Comparison of ENCODE assay signal across 26 mouse cellular contexts in genomic region chr7:139498038-139498625, GRCm38 (mm10).
A peak's percentile ranks its signal among the peaks of the same experiment; 100 is the strongest.
DNase-seq lines count a peak whose midpoint lies in the region; ATAC-seq lines count a peak whose summit lies in the region.
"Had no signal": no experiment of that assay in that cellular context is flagged by ENCODE, and none has a peak within 500 bp of the region (broad histone marks: within the 10 kb centered on the region; RNA-seq: fewer than 3 reads in every experiment).

No protein-coding gene starts in this region.

- H3K27me3 ChIP-seq in forebrain, embryonic 12.5 days: peaks cover 95% of the 10 kb centered on the region
- no peaks in the 10 kb centered on the region for H3K27me3 ChIP-seq in forebrain, embryonic 16.5 days (replicated peaks; ENCODE audit: control insufficient read depth, insufficient read depth, low read length)
- no peaks in the 10 kb centered on the region for H3K27me3 ChIP-seq in neural tube, embryonic 11.5 days (ENCODE audit: control insufficient read depth, insufficient read depth, low read length)
- H3K27me3 ChIP-seq in neural tube, embryonic 15.5 days (replicated peaks): peaks cover 36% of the 10 kb centered on the region
- peaks cover 90% of the 10 kb centered on the region for H3K27me3 ChIP-seq in midbrain, embryonic 13.5 days
- H3K27me3 ChIP-seq: CH12.LX; liver, embryonic 15.5 days had no signal

- no peak overlapping the region for H3K4me2 ChIP-seq in forebrain, embryonic 12.5 days
- H3K4me2 ChIP-seq in forebrain, embryonic 16.5 days (ENCODE audit: low read length): no peak overlapping the region
- H3K4me2 ChIP-seq in neural tube, embryonic 11.5 days (ENCODE audit: low read depth): no peak overlapping the region
- no peak overlapping the region for H3K4me2 ChIP-seq in neural tube, embryonic 15.5 days
- peak overlapping the region; percentile 3; the same call in 1 of the 2 replicates for H3K4me2 ChIP-seq in midbrain, embryonic 13.5 days (replicated peaks)
- H3K4me2 ChIP-seq: liver, embryonic 15.5 days had no signal

- DNase-seq in neural tube, embryonic 11.5 days (ENCODE audit: low spot score): peak; percentile 37
- DNase-seq in retina, postnatal 1 day: peak; percentile 76
- no peak for DNase-seq in thymus, adult 18-20 months
- no peak for DNase-seq in testis, postnatal 14 days (ENCODE audit: low spot score)
- DNase-seq: adrenal gland, adult 2 months; B cell, adult 2 months; cerebellum, adult 11-12 months; cerebellum, postnatal 10 days; gastrocnemius, postnatal 36 days; heart, adult 2 months; heart, postnatal 36 days; kidney, postnatal 25 days; liver had no signal

- peaks cover 16% of the 10 kb centered on the region for H3K4me1 ChIP-seq in forebrain, embryonic 12.5 days
- H3K4me1 ChIP-seq in forebrain, embryonic 16.5 days (replicated peaks; ENCODE audit: control insufficient read depth, insufficient read depth, low read length): no peaks in the 10 kb centered on the region
- no peaks in the 10 kb centered on the region for H3K4me1 ChIP-seq in neural tube, embryonic 11.5 days (ENCODE audit: control insufficient read depth, insufficient read depth, low read length)
- H3K4me1 ChIP-seq in neural tube, embryonic 15.5 days: peaks cover 22% of the 10 kb centered on the region
- H3K4me1 ChIP-seq in midbrain, embryonic 13.5 days (replicated peaks): peaks cover 18% of the 10 kb centered on the region
- H3K4me1 ChIP-seq: limb, embryonic 10.5 days had no signal

- H3K9me3 ChIP-seq in forebrain, embryonic 12.5 days: no peaks in the 10 kb centered on the region
- H3K9me3 ChIP-seq in forebrain, embryonic 16.5 days (ENCODE audit: control insufficient read depth, low read length): no peaks in the 10 kb centered on the region
- H3K9me3 ChIP-seq in neural tube, embryonic 11.5 days (ENCODE audit: control insufficient read depth, low read length): no peaks in the 10 kb centered on the region
- H3K9me3 ChIP-seq in neural tube, embryonic 15.5 days (replicated peaks): no peaks in the 10 kb centered on the region
- H3K9me3 ChIP-seq in midbrain, embryonic 13.5 days: no peaks in the 10 kb centered on the region
- H3K9me3 ChIP-seq: limb, embryonic 10.5 days; liver, embryonic 15.5 days had no signal

- WGBS in forebrain, embryonic 12.5 days: 32% methylated on average over 19 of the region's 19 CpGs
- 31% methylated on average over 19 of the region's 19 CpGs for WGBS in forebrain, embryonic 16.5 days
- 78% methylated on average over 19 of the region's 19 CpGs for WGBS in neural tube, embryonic 11.5 days
- WGBS in neural tube, embryonic 15.5 days: 38% methylated on average over 19 of the region's 19 CpGs
- 14% methylated on average over 19 of the region's 19 CpGs for WGBS in midbrain, embryonic 13.5 days

- H3K36me3 ChIP-seq in forebrain, embryonic 12.5 days (replicated peaks): no peaks in the 10 kb centered on the region
- H3K36me3 ChIP-seq in forebrain, embryonic 16.5 days (ENCODE audit: control insufficient read depth, insufficient read depth): no peaks in the 10 kb centered on the region
- no peaks in the 10 kb centered on the region for H3K36me3 ChIP-seq in neural tube, embryonic 11.5 days (ENCODE audit: control insufficient read depth, insufficient read depth, low read length)
- no peaks in the 10 kb centered on the region for H3K36me3 ChIP-seq in neural tube, embryonic 15.5 days
- H3K36me3 ChIP-seq in midbrain, embryonic 13.5 days: no peaks in the 10 kb centered on the region
- H3K36me3 ChIP-seq: G1E; limb, embryonic 10.5 days; liver, embryonic 15.5 days had no signal

- H3K4me3 ChIP-seq in forebrain, embryonic 12.5 days (replicated peaks): no peak overlapping the region
- no peak overlapping the region for H3K4me3 ChIP-seq in forebrain, embryonic 16.5 days (replicated peaks; ENCODE audit: low read length)
- H3K4me3 ChIP-seq in neural tube, embryonic 11.5 days (ENCODE audit: low read depth, low read length): no peak overlapping the region
- no peak overlapping the region for H3K4me3 ChIP-seq in neural tube, embryonic 15.5 days (replicated peaks)
- H3K4me3 ChIP-seq in midbrain, embryonic 13.5 days (replicated peaks): no peak overlapping the region
- H3K4me3 ChIP-seq: heart, adult 2 months; layer of hippocampus, adult 2 months; limb, embryonic 10.5 days; liver, embryonic 15.5 days had no signal

- no peak overlapping the region for H3K9ac ChIP-seq in forebrain, embryonic 12.5 days
- H3K9ac ChIP-seq in forebrain, embryonic 16.5 days (replicated peaks; ENCODE audit: low read depth, low read length): no peak overlapping the region
- no peak overlapping the region for H3K9ac ChIP-seq in neural tube, embryonic 11.5 days (ENCODE audit: low read length)
- H3K9ac ChIP-seq in neural tube, embryonic 15.5 days (replicated peaks): no peak overlapping the region
- no peak overlapping the region for H3K9ac ChIP-seq in midbrain, embryonic 13.5 days (replicated peaks)
- H3K9ac ChIP-seq: liver, embryonic 15.5 days had no signal

- no peak overlapping the region for H3K27ac ChIP-seq in forebrain, embryonic 12.5 days
- H3K27ac ChIP-seq in forebrain, embryonic 16.5 days (ENCODE audit: low read length): no peak overlapping the region
- no peak overlapping the region for H3K27ac ChIP-seq in neural tube, embryonic 11.5 days (ENCODE audit: low read depth, low read length)
- no peak overlapping the region for H3K27ac ChIP-seq in neural tube, embryonic 15.5 days (replicated peaks)
- no peak overlapping the region for H3K27ac ChIP-seq in midbrain, embryonic 13.5 days
- H3K27ac ChIP-seq: heart, adult 2 months; hindbrain, postnatal 0 days; layer of hippocampus, adult 2 months; limb, embryonic 10.5 days; liver, embryonic 15.5 days; macrophage had no signal

- ATAC-seq in forebrain, embryonic 12.5 days (ENCODE audit: low FRiP score): peak; percentile 72; the same call in 1 of the 2 replicates
- no peak for ATAC-seq in forebrain, embryonic 16.5 days
- ATAC-seq in neural tube, embryonic 11.5 days (ENCODE audit: insufficient read depth, low FRiP score, low TSS enrichment): no peak
- no peak for ATAC-seq in neural tube, embryonic 15.5 days (ENCODE audit: low FRiP score)
- ATAC-seq in midbrain, embryonic 13.5 days: peak; percentile 81
- ATAC-seq: hindbrain, postnatal 0 days; intestine, embryonic 16.5 days; lung, postnatal 0 days had no signal

Comparison
In these comparisons a context has a peak if more than half of its experiments do, and no peak if none do; other contexts are left out.
1. ATAC-seq: peak in forebrain, embryonic 12.5 days (single experiment) and midbrain, embryonic 13.5 days (single experiment); none in forebrain, embryonic 16.5 days (single experiment), neural tube, embryonic 11.5 days (single experiment) and neural tube, embryonic 15.5 days (single experiment).
2. DNase-seq: peak in neural tube, embryonic 11.5 days (single experiment) and retina, postnatal 1 day (single experiment); none in thymus, adult 18-20 months (0 of 2) and testis, postnatal 14 days (single experiment).